Mouse (Mus musculus) kidney, embryonic 16.5 days (tissue): ENCODE measurements around the gene Iqschfp. TPM values are rescaled to one million over a fixed set of nuclear protein-coding genes. Genes with fewer than 3 reads are reported as not detected.

Experiments
- ATAC-seq: fragments of 200-750 bp; cut with Nextera tagmentation; 2 replicates; pipeline ENCODE4 v1.8.0; 2017; ENCODE audit warnings: moderate TSS enrichment; ENCODE audit not compliant: low FRiP score, low TSS enrichment
- H3K27ac ChIP-seq: fragments of 300-500 bp; sonication (generic); 2 replicates; pipeline ENCODE4 v1.5.1; 2014; ENCODE audit warnings: low read length
- H3K27me3 ChIP-seq: fragments of 300-500 bp; sonication (generic); 2 replicates; pipeline ENCODE4 v1.6.1; 2014; ENCODE audit warnings: low read length, control low read depth, mixed read lengths; ENCODE audit not compliant: insufficient read depth
- H3K36me3 ChIP-seq: fragments of 300-500 bp; sonication (generic); 2 replicates; pipeline ENCODE4 v1.6.1; 2014; ENCODE audit warnings: low read length, control low read depth, mixed read lengths; ENCODE audit not compliant: insufficient read depth
- H3K4me1 ChIP-seq: fragments of 300-500 bp; sonication (generic); 2 replicates; pipeline ENCODE4 v1.6.1; 2014; ENCODE audit warnings: low read length, control low read depth, mixed read lengths; ENCODE audit not compliant: insufficient read depth
- H3K4me2 ChIP-seq: fragments of 300-500 bp; sonication (generic); replicated peaks from 2 replicates; pipeline ENCODE4 v1.6.1; 2014; ENCODE audit warnings: low read depth, low read length
- H3K4me3 ChIP-seq: fragments of 300-500 bp; sonication (generic); 2 replicates; pipeline ENCODE4 v1.5.1; 2014; ENCODE audit warnings: mild to moderate bottlenecking, low read length
- H3K9ac ChIP-seq: fragments of 300-500 bp; sonication (generic); replicated peaks from 2 replicates; pipeline ENCODE4 v1.6.1; 2014; ENCODE audit warnings: low read length
- H3K9me3 ChIP-seq: fragments of 300-500 bp; sonication (generic); 2 replicates; pipeline ENCODE4 v1.6.1; 2016; ENCODE audit warnings: low read length, control low read depth
- WGBS: fragments of 180-500 bp; shearing (Covaris S2); extraction: QIAGEN DNeasy Blood & Tissue Kit; methylation state at CpG from one replicate; pipeline ENCODE4 v1.1.7; 2014; 5-methylcytosine and 5-hydroxymethylcytosine counted together
- polyA plus RNA-seq: library from polyadenylated mRNA; unstranded; fragments of >200 nt; fragmentation: Nextera tagmentation; extraction: Ambion mirVana; gene quantifications from 2 replicates; pipeline ENCODE4 v1.2.1, GENCODE M21; 2015

Iqschfp gene
- polyA plus RNA-seq, 1 experiment from 2014 or later, result not detected

GRCm38 (mm10) chr3:68496513-68496912 is 604.5 kb downstream of the Iqschfp start:
- H3K27me3 ChIP-seq, result no peaks in the 10 kb centered on the region
- 49% methylated on average over 6 of the region's 6 CpGs for WGBS
- no peak overlapping the region for H3K4me3 ChIP-seq
- peaks cover 33% of the 10 kb centered on the region for H3K4me1 ChIP-seq
- no peak for ATAC-seq
- peak overlapping the region; percentile 99 for H3K4me2 ChIP-seq
- H3K36me3 ChIP-seq, result no peaks in the 10 kb centered on the region
- H3K9me3 ChIP-seq, result no peaks in the 10 kb centered on the region
- H3K9ac ChIP-seq, result no peak overlapping the region; the same call in 1 of the 2 replicates
- H3K27ac ChIP-seq, result no peak overlapping the region

- H3K4me2 ChIP-seq, result no peak overlapping the region
- H3K27me3 ChIP-seq, result no peaks in the 10 kb centered on the region
- H3K4me1 ChIP-seq, result peaks cover 16% of the 10 kb centered on the region; the same call in 1 of the 2 replicates
- WGBS, result 89% methylated on average over 6 of the region's 6 CpGs
- H3K27ac ChIP-seq, result no peak overlapping the region
- no peak overlapping the region for H3K4me3 ChIP-seq
- 0 out of 2 replicates have a peak, but pooled peaks cover 3% of the 10 kb centered on the region for H3K36me3 ChIP-seq
- H3K9me3 ChIP-seq, result no peaks in the 10 kb centered on the region
- H3K9ac ChIP-seq, result no peak overlapping the region
- no peak for ATAC-seq
These were observed 607.6 kb downstream of the Iqschfp start for GRCm38 (mm10) chr3:68499532-68500152.

- H3K36me3 ChIP-seq, result 0 out of 2 replicates have a peak, but pooled peaks cover 3% of the 10 kb centered on the region
- no peak overlapping the region for H3K4me2 ChIP-seq
- 93% methylated on average over 3 of the region's 3 CpGs for WGBS
- no peaks in the 10 kb centered on the region for H3K9me3 ChIP-seq
- no peak overlapping the region for H3K27ac ChIP-seq
- peaks cover 19% of the 10 kb centered on the region; the same call in 1 of the 2 replicates for H3K4me1 ChIP-seq
- H3K9ac ChIP-seq, result no peak overlapping the region
- no peaks in the 10 kb centered on the region for H3K27me3 ChIP-seq
- H3K4me3 ChIP-seq, result no peak overlapping the region
- ATAC-seq, result no peak
These were observed 612.8 kb downstream of the Iqschfp start for GRCm38 (mm10) chr3:68504838-68505237.

- Histone ChIP-seq H3K9ac (no peak overlapping the region), H3K4me1 (peaks cover 19% of the 10 kb centered on the region; the same call in 1 of the 2 replicates), H3K4me2 (no peak overlapping the region), H3K27ac (peak overlapping the region; percentile 65; the same call in 1 of the 2 replicates), H3K27me3 (no peaks in the 10 kb centered on the region), H3K36me3 (0 out of 2 replicates have a peak, but pooled peaks cover 3% of the 10 kb centered on the region), H3K4me3 (no peak overlapping the region), H3K9me3 (no peaks in the 10 kb centered on the region)
- no peak for ATAC-seq
- 53% methylated on average over 7 of the region's 7 CpGs for WGBS
These were observed 614.8 kb downstream of the Iqschfp start for GRCm38 (mm10) chr3:68506769-68507318.

GRCm38 (mm10) chr3:68508629-68509028 is 616.6 kb downstream of the Iqschfp start:
- WGBS, result 27% methylated on average over 6 of the region's 6 CpGs
- Histone ChIP-seq H3K27me3 (no peaks in the 10 kb centered on the region), H3K4me2 (no peak overlapping the region), H3K27ac (peak overlapping the region; percentile 56; the same call in 1 of the 2 replicates), H3K4me3 (no peak overlapping the region), H3K36me3 (no peaks in the 10 kb centered on the region), H3K9me3 (no peaks in the 10 kb centered on the region), H3K9ac (no peak overlapping the region), H3K4me1 (peaks cover 34% of the 10 kb centered on the region)
- peak; percentile 69; the same call in 1 of the 2 replicates for ATAC-seq

- no peaks in the 10 kb centered on the region for H3K9me3 ChIP-seq
- no peaks in the 10 kb centered on the region for H3K36me3 ChIP-seq
- ATAC-seq, result no peak
These were observed 618.8 kb downstream of the Iqschfp start for GRCm38 (mm10) chr3:68510872-68511271.

GRCm38 (mm10) chr3:68511744-68512143 is 619.7 kb downstream of the Iqschfp start:
- no peaks in the 10 kb centered on the region for H3K9me3 ChIP-seq
- no peak overlapping the region for H3K27ac ChIP-seq
- no peak overlapping the region for H3K4me2 ChIP-seq
- H3K27me3 ChIP-seq, result no peaks in the 10 kb centered on the region
- H3K4me1 ChIP-seq, result peaks cover 39% of the 10 kb centered on the region
- WGBS, result 69% methylated on average over 4 of the region's 4 CpGs
- no peaks in the 10 kb centered on the region for H3K36me3 ChIP-seq
- ATAC-seq, result no peak
- no peak overlapping the region for H3K9ac ChIP-seq
- no peak overlapping the region for H3K4me3 ChIP-seq

More at GRCm38 (mm10) chr3:68510872-68511271, 618.8 kb downstream of the Iqschfp start:
- Histone ChIP-seq H3K4me3 (no peak overlapping the region), H3K4me2 (no peak overlapping the region), H3K9ac (no peak overlapping the region), H3K27me3 (no peaks in the 10 kb centered on the region), H3K4me1 (peaks cover 40% of the 10 kb centered on the region), H3K27ac (no peak overlapping the region)
- 92% methylated on average over 5 of the region's 5 CpGs for WGBS

GRCm38 (mm10) chr3:68512327-68512726 is 620.3 kb downstream of the Iqschfp start:
- Histone ChIP-seq H3K9ac (no peak overlapping the region), H3K27me3 (no peaks in the 10 kb centered on the region), H3K4me1 (peaks cover 36% of the 10 kb centered on the region), H3K27ac (no peak overlapping the region), H3K4me3 (no peak overlapping the region), H3K4me2 (no peak overlapping the region), H3K9me3 (no peaks in the 10 kb centered on the region), H3K36me3 (no peaks in the 10 kb centered on the region)
- 53% methylated on average over 11 of the region's 11 CpGs for WGBS
- no peak; the same call in 1 of the 2 replicates for ATAC-seq

GRCm38 (mm10) chr3:68513340-68514119 is 621.5 kb downstream of the Iqschfp start:
- no peak overlapping the region for H3K4me2 ChIP-seq
- no peak overlapping the region for H3K9ac ChIP-seq
- H3K36me3 ChIP-seq, result no peaks in the 10 kb centered on the region
- H3K4me3 ChIP-seq, result no peak overlapping the region
- 0 out of 2 replicates have a peak overlapping the region, but pooled peaks have one; percentile 7 for H3K27ac ChIP-seq
- H3K4me1 ChIP-seq, result peaks cover 32% of the 10 kb centered on the region
- peak; percentile 13 for ATAC-seq
- WGBS, result 60% methylated on average over 7 of the region's 7 CpGs
- H3K27me3 ChIP-seq, result no peaks in the 10 kb centered on the region
- H3K9me3 ChIP-seq, result no peaks in the 10 kb centered on the region
